Mouse (Mus musculus) left cerebral cortex, adult 9 months (tissue): Measurements from ENCODE around the gene Rgs13.
A peak's percentile ranks its signal among the peaks of the same experiment; 100 is the strongest.

ENCODE experiments used
- DNase-seq, 2 experiments: peaks; one replicate each; pipeline ENCODE4 v3.0.0; 2022; ENCODE audit warnings: low spot score in 2 of 2

Rgs13 gene

GRCm38 (mm10) chr1:144177166-144177565 lies at the start of gene Rgs13:
Gene Rgs13, minus strand, starts transcription at chr1:144177372.
- DNase-seq, result no peak

- no peak for DNase-seq
Measured at GRCm38 (mm10) chr1:144215230-144215629, 38.1 kb upstream of the Rgs13 start.

GRCm38 (mm10) chr1:144210912-144211311 lies 33.7 kb upstream of the Rgs13 start:
- no peak for DNase-seq

GRCm38 (mm10) chr1:144206281-144207061 lies 29.3 kb upstream of the Rgs13 start:
- DNase-seq, result no peak

GRCm38 (mm10) chr1:144204766-144205165 lies 27.6 kb upstream of the Rgs13 start:
- no peak for DNase-seq

- no peak for DNase-seq
Measured at GRCm38 (mm10) chr1:144202939-144203338, 25.8 kb upstream of the Rgs13 start.

- no peak for DNase-seq
Measured at GRCm38 (mm10) chr1:144200496-144200895, 23.3 kb upstream of the Rgs13 start.

GRCm38 (mm10) chr1:144199538-144199937 lies 22.4 kb upstream of the Rgs13 start:
- DNase-seq, result no peak

GRCm38 (mm10) chr1:144197684-144198083 lies 20.5 kb upstream of the Rgs13 start:
- peak in 1 of 2 experiments; percentile 58 for DNase-seq

GRCm38 (mm10) chr1:144186655-144187396 lies 9.7 kb upstream of the Rgs13 start:
- no peak for DNase-seq

GRCm38 (mm10) chr1:144184955-144185715 lies 8.0 kb upstream of the Rgs13 start:
- no peak for DNase-seq

- no peak for DNase-seq
Measured at GRCm38 (mm10) chr1:144183622-144184021, 6.5 kb upstream of the Rgs13 start.

- DNase-seq, result no peak
Measured at GRCm38 (mm10) chr1:144179559-144179958, 2.4 kb upstream of the Rgs13 start.

GRCm38 (mm10) chr1:144178281-144178957 lies 1.2 kb upstream of the Rgs13 start:
- DNase-seq, result no peak

GRCm38 (mm10) chr1:144177620-144178019 lies 448 bp upstream of the Rgs13 start:
- DNase-seq, result no peak

- DNase-seq, result no peak
Measured at GRCm38 (mm10) chr1:144174760-144175159, 2.4 kb downstream of the Rgs13 start.

GRCm38 (mm10) chr1:144173568-144174036 lies 3.6 kb downstream of the Rgs13 start:
- no peak for DNase-seq

- DNase-seq, result no peak
Measured at GRCm38 (mm10) chr1:144168921-144169320, 8.3 kb downstream of the Rgs13 start.

- no peak for DNase-seq
Measured at GRCm38 (mm10) chr1:144167761-144168160, 9.4 kb downstream of the Rgs13 start.

GRCm38 (mm10) chr1:144166897-144167296 lies 10.3 kb downstream of the Rgs13 start:
- DNase-seq, result no peak

GRCm38 (mm10) chr1:144166275-144166674 lies 10.9 kb downstream of the Rgs13 start:
- DNase-seq, result no peak

GRCm38 (mm10) chr1:144152526-144152925 lies 24.6 kb downstream of the Rgs13 start:
- DNase-seq, result no peak
